Mouse (Mus musculus) cerebellum, adult 2 months (tissue): Measurements from ENCODE around the gene Mettl21a. TPM values are rescaled to one million over a fixed set of nuclear protein-coding genes. Genes with fewer than 3 reads are reported as not detected.

Experiments used
- DNase-seq, 2 experiments: peaks; one replicate each; pipeline ENCODE4 v3.0.0; 2021
- H3K27ac ChIP-seq: fragments of 200-500 bp; 2 replicates; pipeline ENCODE4 v1.5.1; 2012; ENCODE audit warnings: low read length, control low read depth, inconsistent platforms; ENCODE audit not compliant: insufficient read depth
- H3K27me3 ChIP-seq: fragments of 200-500 bp; 2 replicates; pipeline ENCODE4 v1.6.1; 2012; ENCODE audit warnings: inconsistent platforms, mild to moderate bottlenecking, low read length, moderate library complexity; ENCODE audit not compliant: control insufficient read depth, insufficient read depth
- H3K4me1 ChIP-seq: fragments of 200-500 bp; 2 replicates; pipeline ENCODE4 v1.6.1; 2011; ENCODE audit warnings: low read length; ENCODE audit not compliant: control insufficient read depth, insufficient read depth
- H3K4me3 ChIP-seq: fragments of 200-500 bp; replicated peaks from 2 replicates; pipeline ENCODE3; 2011; ENCODE audit warnings: mild to moderate bottlenecking, low read depth, low read length, control low read depth; ENCODE audit not compliant: insufficient read depth
- CTCF ChIP-seq: fragments of 200-500 bp; IDR thresholded peaks from 2 replicates; pipeline ENCODE4 v1.5.1; 2011; ENCODE audit warnings: low read depth, mild to moderate bottlenecking, control low read depth, low read length, moderate library complexity, borderline replicate concordance; ENCODE audit not compliant: insufficient read depth
- POLR2A ChIP-seq: fragments of 200-500 bp; IDR thresholded peaks from 2 replicates; pipeline ENCODE4 v1.6.1; 2011; ENCODE audit warnings: low read length, control low read depth, borderline replicate concordance; ENCODE audit not compliant: insufficient read depth
- WGBS: fragments of 180-500 bp; shearing (Covaris S2); methylation state at CpG from one replicate; pipeline ENCODE4 v1.1.7; 2018; 5-methylcytosine and 5-hydroxymethylcytosine counted together
- polyA plus RNA-seq: library from polyadenylated mRNA; depleted of rRNA; stranded (reverse); fragments of >200 nt; gene quantifications from 2 replicates; pipeline ENCODE4 v1.2.3, GENCODE M21; 2012

Gene Mettl21a
- polyA plus RNA-seq, 1 experiment: 15.6 TPM

GRCm38 (mm10) chr1:64618226-64618625 is 1.2 kb upstream of the Mettl21a start:
- 33% methylated on average over 3 of the region's 3 CpGs for WGBS
- Histone ChIP-seq H3K27ac (no peak overlapping the region), H3K4me3 (peak overlapping the region; percentile 90)

GRCm38 (mm10) chr1:64617715-64617984 is 608 bp upstream of the Mettl21a start:
- TF ChIP-seq POLR2A: no peak
- TF ChIP-seq CTCF: peak; percentile 82
- Histone ChIP-seq H3K4me3 (peak overlapping the region; percentile 90), H3K27me3 (no peaks in the 10 kb centered on the region), H3K4me1 (no peaks in the 10 kb centered on the region; the same call in 1 of the 2 replicates), H3K27ac (peak overlapping the region; percentile 93)
- under 1% methylated on average over 15 of the region's 15 CpGs for WGBS
- DNase-seq: peak; percentile 83 to 87

More at GRCm38 (mm10) chr1:64618226-64618625, 1.2 kb upstream of the Mettl21a start:
- no peak for DNase-seq
- H3K27me3 ChIP-seq: no peaks in the 10 kb centered on the region
- TF ChIP-seq POLR2A (no peak), CTCF (no peak)
- H3K4me1 ChIP-seq: no peaks in the 10 kb centered on the region; the same call in none of the 2 replicates

- WGBS: 1% methylated on average over 8 of the region's 8 CpGs
- no peaks in the 10 kb centered on the region; the same call in 1 of the 2 replicates for H3K4me1 ChIP-seq
- DNase-seq: no peak
- H3K27me3 ChIP-seq: no peaks in the 10 kb centered on the region
- H3K27ac ChIP-seq: peak overlapping the region; percentile 75
- no peak for TF ChIP-seq CTCF
- TF ChIP-seq POLR2A: no peak
- peak overlapping the region; percentile 90 for H3K4me3 ChIP-seq
These were observed 536 bp downstream of the Mettl21a start for GRCm38 (mm10) chr1:64616531-64616880.

GRCm38 (mm10) chr1:64616076-64616475 is 966 bp downstream of the Mettl21a start:
- TF ChIP-seq POLR2A (no peak), CTCF (no peak)
- Histone ChIP-seq H3K27me3 (no peaks in the 10 kb centered on the region), H3K4me1 (no peaks in the 10 kb centered on the region; the same call in 1 of the 2 replicates), H3K27ac (no peak overlapping the region), H3K4me3 (peak overlapping the region; percentile 90)
- peak in 1 of 2 experiments; percentile 8 for DNase-seq
- WGBS: 31% methylated on average over 6 of the region's 6 CpGs

GRCm38 (mm10) chr1:64615531-64615991 is 1.5 kb downstream of the Mettl21a start:
- no peak for DNase-seq
- H3K27ac ChIP-seq: no peak overlapping the region
- no peaks in the 10 kb centered on the region for H3K27me3 ChIP-seq
- H3K4me1 ChIP-seq: no peaks in the 10 kb centered on the region; the same call in 1 of the 2 replicates
- TF ChIP-seq CTCF: no peak
- no peak for TF ChIP-seq POLR2A
- WGBS: 70% methylated on average over 11 of the region's 11 CpGs
- no peak overlapping the region for H3K4me3 ChIP-seq

GRCm38 (mm10) chr1:64614801-64615345 is 2.2 kb downstream of the Mettl21a start:
- H3K4me3 ChIP-seq: no peak overlapping the region
- no peaks in the 10 kb centered on the region; the same call in 1 of the 2 replicates for H3K4me1 ChIP-seq
- H3K27ac ChIP-seq: no peak overlapping the region
- TF ChIP-seq CTCF (no peak), POLR2A (no peak)
- no peak for DNase-seq
- WGBS: 85% methylated on average over 10 of the region's 10 CpGs
- H3K27me3 ChIP-seq: no peaks in the 10 kb centered on the region

GRCm38 (mm10) chr1:64614311-64614710 is 2.7 kb downstream of the Mettl21a start:
- no peak for DNase-seq
- no peaks in the 10 kb centered on the region; the same call in 1 of the 2 replicates for H3K4me1 ChIP-seq
- no peak overlapping the region for H3K27ac ChIP-seq
- TF ChIP-seq CTCF (no peak), POLR2A (no peak)
- H3K4me3 ChIP-seq: no peak overlapping the region
- H3K27me3 ChIP-seq: no peaks in the 10 kb centered on the region
- WGBS: 88% methylated on average over 9 of the region's 9 CpGs

- no peak overlapping the region for H3K27ac ChIP-seq
- H3K4me1 ChIP-seq: no peaks in the 10 kb centered on the region
- no peak overlapping the region for H3K4me3 ChIP-seq
- DNase-seq: no peak
- no peak for TF ChIP-seq POLR2A
- no peak for TF ChIP-seq CTCF
- no peaks in the 10 kb centered on the region for H3K27me3 ChIP-seq
- 88% methylated on average over 9 of the region's 9 CpGs for WGBS
These were observed 7.1 kb downstream of the Mettl21a start for GRCm38 (mm10) chr1:64609976-64610375.
